Mouse (Mus musculus) hindbrain, embryonic 15.5 days (tissue): ENCODE measurements around the gene Gm20388. TPM values are rescaled to one million over a fixed set of nuclear protein-coding genes. Genes with fewer than 3 reads are reported as not detected.

Experiments used
- ATAC-seq: fragments of 200-750 bp; cut with Nextera tagmentation; 2 replicates; pipeline ENCODE4 v1.8.0; 2017; ENCODE audit warnings: low read depth, moderate number of reproducible peaks, moderate TSS enrichment; ENCODE audit not compliant: low FRiP score
- H3K27ac ChIP-seq: fragments of 300-500 bp; sonication (generic); replicated peaks from 2 replicates; pipeline ENCODE4 v1.5.1; 2015; ENCODE audit warnings: mild to moderate bottlenecking, inconsistent platforms
- H3K27me3 ChIP-seq: fragments of 300-500 bp; sonication (generic); 2 replicates; pipeline ENCODE4 v1.6.1; 2015; ENCODE audit warnings: control low read depth, inconsistent platforms
- H3K36me3 ChIP-seq: fragments of 300-500 bp; sonication (generic); 2 replicates; pipeline ENCODE4 v1.6.1; 2015; ENCODE audit warnings: control low read depth, inconsistent platforms
- H3K4me1 ChIP-seq: fragments of 300-500 bp; sonication (generic); replicated peaks from 2 replicates; pipeline ENCODE4 v1.6.1; 2015; ENCODE audit warnings: control low read depth, inconsistent platforms
- H3K4me2 ChIP-seq: fragments of 300-500 bp; sonication (generic); 2 replicates; pipeline ENCODE4 v1.6.1; 2015; ENCODE audit warnings: moderate library complexity, mild to moderate bottlenecking, inconsistent platforms
- H3K4me3 ChIP-seq: fragments of 300-500 bp; sonication (generic); 2 replicates; pipeline ENCODE4 v1.5.1; 2015; ENCODE audit warnings: mild to moderate bottlenecking, inconsistent platforms
- H3K9ac ChIP-seq: fragments of 300-500 bp; sonication (generic); 2 replicates; pipeline ENCODE4 v1.6.1; 2015; ENCODE audit warnings: inconsistent platforms
- H3K9me3 ChIP-seq: fragments of 300-500 bp; sonication (generic); 2 replicates; pipeline ENCODE4 v1.6.1; 2016; ENCODE audit warnings: control low read depth, inconsistent platforms
- WGBS: fragments of 180-500 bp; shearing (Covaris S2); methylation state at CpG from one replicate; pipeline ENCODE4 v1.1.7; 2015; 5-methylcytosine and 5-hydroxymethylcytosine counted together
- polyA plus RNA-seq: library from polyadenylated mRNA; unstranded; fragments of >200 nt; fragmentation: Nextera tagmentation; extraction: Ambion mirVana; gene quantifications from 2 replicates; pipeline ENCODE4 v1.2.1, GENCODE M21; 2015

Gm20388 gene
- polyA plus RNA-seq, 1 experiment from 2014 or later = 5.4 TPM

GRCm38 (mm10) chr8:119917415-119917814, 6.8 kb downstream of the Gm20388 start:
- Histone ChIP-seq H3K9me3 (no peaks in the 10 kb centered on the region), H3K36me3 (no peaks in the 10 kb centered on the region), H3K4me2 (no peak overlapping the region), H3K4me3 (no peak overlapping the region), H3K4me1 (peaks cover 38% of the 10 kb centered on the region), H3K27ac (no peak overlapping the region), H3K27me3 (no peaks in the 10 kb centered on the region), H3K9ac (no peak overlapping the region)
- WGBS = 94% methylated on average over 3 of the region's 3 CpGs
- no peak for ATAC-seq

DNA sequence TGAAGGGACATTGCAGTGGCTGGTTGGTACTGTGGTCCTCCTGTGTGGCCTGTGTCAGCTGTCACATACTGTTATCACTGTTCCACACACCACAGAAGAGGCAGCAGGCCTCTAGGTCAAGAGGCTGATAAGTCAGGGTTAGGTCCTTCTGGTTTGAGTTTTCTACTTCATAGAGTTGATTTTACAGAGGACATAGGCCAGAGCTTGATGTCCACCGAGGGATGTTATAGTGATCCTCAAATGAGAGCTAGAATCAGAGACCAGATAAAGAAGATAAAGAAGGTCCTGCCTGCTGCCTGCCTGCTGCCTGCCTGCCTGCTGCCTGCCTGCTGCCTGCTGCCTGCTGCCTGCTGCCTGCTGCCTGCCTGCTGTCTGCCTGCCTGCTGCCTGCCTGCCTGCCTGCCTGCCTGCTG, 7.5 kb downstream of the Gm20388 start:
- 95% methylated on average over 1 of the region's 1 CpGs for WGBS
- H3K4me3 ChIP-seq = no peak overlapping the region
- no peak overlapping the region for H3K4me2 ChIP-seq
- H3K27ac ChIP-seq = no peak overlapping the region
- ATAC-seq = no peak
- no peaks in the 10 kb centered on the region for H3K9me3 ChIP-seq
- H3K9ac ChIP-seq = no peak overlapping the region
- H3K36me3 ChIP-seq = no peaks in the 10 kb centered on the region
- no peaks in the 10 kb centered on the region for H3K27me3 ChIP-seq
- H3K4me1 ChIP-seq = peaks cover 31% of the 10 kb centered on the region

DNA sequence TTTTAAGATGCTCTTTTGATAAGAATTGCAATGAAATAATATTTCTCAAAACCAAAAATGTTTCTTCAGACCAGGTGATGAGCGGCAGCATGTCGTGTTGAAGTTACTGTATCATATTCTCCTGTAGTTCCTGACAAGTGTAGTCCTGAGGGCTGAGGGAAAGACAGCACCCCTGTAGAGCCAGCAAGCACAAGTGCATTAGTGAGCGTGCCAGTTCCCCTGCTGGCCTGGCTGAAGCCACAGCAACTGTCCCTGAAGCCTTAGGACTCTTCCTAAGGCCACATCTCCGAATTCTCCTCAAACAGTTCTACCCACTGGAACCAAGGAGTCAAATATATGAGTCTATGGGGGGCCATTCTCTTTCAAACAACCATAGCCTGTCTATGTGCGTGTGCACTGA, 12.6 kb downstream of the Gm20388 start:
- H3K4me3 ChIP-seq = no peak overlapping the region
- H3K36me3 ChIP-seq = no peaks in the 10 kb centered on the region
- no peak for ATAC-seq
- peaks cover 4% of the 10 kb centered on the region for H3K4me1 ChIP-seq
- H3K4me2 ChIP-seq = no peak overlapping the region
- H3K27me3 ChIP-seq = no peaks in the 10 kb centered on the region
- no peak overlapping the region for H3K27ac ChIP-seq
- H3K9me3 ChIP-seq = no peaks in the 10 kb centered on the region
- H3K9ac ChIP-seq = no peak overlapping the region
- WGBS = 65% methylated on average over 5 of the region's 5 CpGs

GRCm38 (mm10) chr8:119925428-119925827, 14.8 kb downstream of the Gm20388 start:
- Histone ChIP-seq H3K4me2 (no peak overlapping the region), H3K9me3 (no peaks in the 10 kb centered on the region), H3K9ac (no peak overlapping the region), H3K4me3 (no peak overlapping the region), H3K4me1 (peaks cover 14% of the 10 kb centered on the region), H3K36me3 (no peaks in the 10 kb centered on the region), H3K27me3 (no peaks in the 10 kb centered on the region), H3K27ac (no peak overlapping the region)
- no peak for ATAC-seq
- WGBS = 88% methylated on average over 4 of the region's 4 CpGs

- Histone ChIP-seq H3K36me3 (no peaks in the 10 kb centered on the region), H3K4me3 (no peak overlapping the region), H3K9ac (no peak overlapping the region), H3K4me2 (no peak overlapping the region), H3K27me3 (no peaks in the 10 kb centered on the region), H3K9me3 (no peaks in the 10 kb centered on the region), H3K27ac (no peak overlapping the region), H3K4me1 (peaks cover 15% of the 10 kb centered on the region)
- ATAC-seq = no peak
- WGBS = 89% methylated on average over 2 of the region's 2 CpGs
Measured at GRCm38 (mm10) chr8:119926474-119926873, 15.8 kb downstream of the Gm20388 start.

DNA sequence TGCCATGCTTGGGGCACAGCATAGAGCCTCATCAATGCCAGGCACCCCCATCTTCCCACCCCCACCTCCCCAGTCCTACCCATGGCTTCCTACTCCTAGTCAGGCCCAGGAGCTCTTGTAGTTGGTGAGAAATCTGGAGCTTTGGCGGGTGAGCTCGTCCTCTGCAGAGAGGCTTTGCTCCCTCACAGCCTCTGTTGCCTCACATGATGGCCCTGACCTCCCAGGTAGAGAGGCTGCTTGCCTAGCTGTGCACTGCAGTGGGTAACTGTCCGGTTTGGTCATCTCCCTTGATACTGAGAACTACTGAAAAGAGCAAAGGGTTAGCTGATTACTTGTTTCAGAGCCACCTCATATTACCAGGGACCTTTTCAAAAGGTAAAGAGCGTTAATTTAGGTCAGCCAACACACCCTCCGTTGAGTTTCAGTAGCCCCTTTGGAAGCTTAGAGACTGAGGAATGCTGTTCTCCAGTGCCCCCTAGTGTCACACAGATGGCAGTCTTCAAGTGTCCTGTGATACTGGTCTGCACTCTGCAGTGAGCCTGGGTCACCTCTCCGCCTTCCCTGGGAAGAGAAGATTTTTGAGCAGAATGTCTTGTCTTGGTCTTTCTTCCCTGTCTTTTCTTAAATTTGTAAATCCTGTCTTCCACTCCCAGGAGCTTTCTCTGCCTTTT, 16.9 kb downstream of the Gm20388 start:
- Histone ChIP-seq H3K4me2 (no peak overlapping the region), H3K9me3 (no peaks in the 10 kb centered on the region), H3K4me1 (peaks cover 15% of the 10 kb centered on the region), H3K27ac (no peak overlapping the region), H3K36me3 (peaks cover 4% of the 10 kb centered on the region), H3K27me3 (no peaks in the 10 kb centered on the region), H3K9ac (no peak overlapping the region), H3K4me3 (no peak overlapping the region)
- 48% methylated on average over 6 of the region's 6 CpGs for WGBS
- ATAC-seq = peak; percentile 63; the same call in 1 of the 2 replicates

DNA sequence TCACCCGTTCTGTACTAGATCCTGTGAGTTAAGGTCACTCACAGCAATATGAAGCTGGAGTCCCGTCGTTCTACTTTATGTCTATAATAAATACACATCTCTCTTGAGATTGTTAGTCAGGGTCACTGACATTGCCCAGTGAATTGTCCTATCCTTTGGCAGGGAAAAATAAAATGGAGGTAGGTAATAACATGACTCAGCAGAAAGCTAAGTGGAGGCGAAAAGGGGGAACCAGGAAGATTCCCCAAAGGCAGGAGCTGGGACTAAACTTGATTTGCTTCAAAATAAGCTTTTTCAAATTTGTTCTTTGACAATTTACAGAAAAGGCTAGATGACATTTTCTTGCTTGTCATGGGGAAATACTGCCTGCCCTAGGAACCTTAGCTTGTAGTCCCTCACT, 20.7 kb downstream of the Gm20388 start:
- H3K9me3 ChIP-seq = no peaks in the 10 kb centered on the region
- H3K4me3 ChIP-seq = no peak overlapping the region
- H3K4me2 ChIP-seq = no peak overlapping the region
- H3K27ac ChIP-seq = no peak overlapping the region
- no peaks in the 10 kb centered on the region for H3K27me3 ChIP-seq
- peaks cover 15% of the 10 kb centered on the region for H3K36me3 ChIP-seq
- 92% methylated on average over 4 of the region's 4 CpGs for WGBS
- H3K4me1 ChIP-seq = peaks cover 11% of the 10 kb centered on the region
- H3K9ac ChIP-seq = no peak overlapping the region
- no peak for ATAC-seq

DNA sequence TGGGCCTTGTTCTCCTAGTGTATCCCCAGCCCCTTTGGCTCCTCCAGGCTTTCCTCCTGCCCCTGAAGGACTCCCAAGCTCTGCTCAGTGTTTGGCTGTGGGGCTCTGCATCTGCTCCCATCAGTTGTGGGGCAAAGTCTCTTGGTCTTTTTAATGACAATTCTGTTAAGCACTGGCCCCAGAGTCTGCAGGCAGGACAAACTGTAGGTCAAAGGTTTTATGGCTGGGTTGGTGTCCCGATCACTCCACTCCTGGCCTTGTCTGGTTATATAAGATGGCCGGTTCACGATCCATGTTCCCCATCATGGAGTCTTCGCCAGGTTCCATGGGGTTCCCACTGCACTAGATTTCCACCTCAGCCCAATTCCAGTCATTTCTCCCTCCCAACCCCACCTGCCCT, 23.0 kb downstream of the Gm20388 start:
- no peak overlapping the region for H3K9ac ChIP-seq
- H3K4me1 ChIP-seq = peaks cover 12% of the 10 kb centered on the region; the same call in 1 of the 2 replicates
- H3K27me3 ChIP-seq = no peaks in the 10 kb centered on the region
- no peaks in the 10 kb centered on the region for H3K9me3 ChIP-seq
- H3K4me3 ChIP-seq = no peak overlapping the region
- H3K36me3 ChIP-seq = peaks cover 19% of the 10 kb centered on the region
- 94% methylated on average over 4 of the region's 4 CpGs for WGBS
- no peak overlapping the region for H3K27ac ChIP-seq
- ATAC-seq = no peak
- H3K4me2 ChIP-seq = no peak overlapping the region

DNA sequence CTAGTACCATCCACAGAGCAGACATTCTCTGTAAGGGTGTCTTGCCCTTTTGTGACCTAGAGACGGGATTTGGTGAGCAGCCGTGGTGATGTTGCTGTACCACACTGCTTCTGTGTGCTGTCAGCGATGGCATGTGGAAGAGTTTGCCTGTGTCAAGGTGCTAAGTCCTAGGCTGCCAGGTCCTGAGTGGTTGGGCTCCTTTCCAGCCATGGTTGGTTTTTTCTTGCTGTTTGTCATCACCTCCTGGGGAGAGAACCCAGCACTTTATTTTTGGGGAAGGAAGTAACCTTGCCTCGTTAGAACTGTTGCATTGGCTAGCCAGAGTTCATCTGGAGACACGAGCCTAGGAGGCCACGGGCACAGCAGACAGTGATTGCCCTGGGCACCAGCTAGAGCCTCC, 24.9 kb downstream of the Gm20388 start:
- H3K36me3 ChIP-seq = peaks cover 19% of the 10 kb centered on the region
- 83% methylated on average over 6 of the region's 6 CpGs for WGBS
- H3K4me3 ChIP-seq = no peak overlapping the region
- H3K9ac ChIP-seq = no peak overlapping the region
- H3K27ac ChIP-seq = no peak overlapping the region
- H3K4me1 ChIP-seq = 0 out of 2 replicates have a peak, but pooled peaks cover 4% of the 10 kb centered on the region
- no peak overlapping the region for H3K4me2 ChIP-seq
- no peaks in the 10 kb centered on the region for H3K27me3 ChIP-seq
- no peak for ATAC-seq
- no peaks in the 10 kb centered on the region for H3K9me3 ChIP-seq

- ATAC-seq = no peak
- Histone ChIP-seq H3K27me3 (no peaks in the 10 kb centered on the region), H3K36me3 (peaks cover 25% of the 10 kb centered on the region), H3K4me2 (no peak overlapping the region), H3K4me3 (no peak overlapping the region), H3K9me3 (no peaks in the 10 kb centered on the region), H3K9ac (no peak overlapping the region), H3K4me1 (0 out of 2 replicates have a peak, but pooled peaks cover 4% of the 10 kb centered on the region), H3K27ac (no peak overlapping the region)
- WGBS = 80% methylated on average over 7 of the region's 7 CpGs
Measured at GRCm38 (mm10) chr8:119938481-119938880, 27.8 kb downstream of the Gm20388 start.

DNA sequence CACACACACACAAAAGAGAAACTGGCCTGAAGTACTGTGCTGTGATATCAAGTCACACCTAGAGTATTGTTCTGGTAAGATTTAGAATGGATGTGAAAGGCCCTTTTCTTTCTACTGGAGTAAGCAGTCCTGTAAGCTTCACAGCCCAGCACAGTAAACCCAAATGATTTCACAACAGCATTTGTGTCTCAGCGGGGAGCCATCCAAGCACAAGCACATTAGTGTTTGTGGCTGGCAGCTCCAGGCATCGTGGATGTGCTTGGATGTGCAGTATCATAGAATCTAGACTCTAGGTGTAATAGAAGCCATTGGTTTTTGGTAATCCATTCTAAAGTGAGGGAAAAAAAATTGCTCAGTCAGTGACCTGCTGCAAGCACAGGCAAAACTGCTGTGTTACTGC, 28.7 kb downstream of the Gm20388 start:
- no peak for ATAC-seq
- Histone ChIP-seq H3K27ac (peak overlapping the region; percentile 31; the same call in 1 of the 2 replicates), H3K9me3 (no peaks in the 10 kb centered on the region), H3K4me1 (0 out of 2 replicates have a peak, but pooled peaks cover 4% of the 10 kb centered on the region), H3K27me3 (no peaks in the 10 kb centered on the region), H3K36me3 (peaks cover 27% of the 10 kb centered on the region), H3K4me2 (no peak overlapping the region), H3K9ac (no peak overlapping the region), H3K4me3 (no peak overlapping the region)
- 60% methylated on average over 2 of the region's 2 CpGs for WGBS

GRCm38 (mm10) chr8:119941471-119941870, 30.8 kb downstream of the Gm20388 start:
- Histone ChIP-seq H3K9ac (no peak overlapping the region), H3K27me3 (no peaks in the 10 kb centered on the region), H3K4me1 (0 out of 2 replicates have a peak, but pooled peaks cover 4% of the 10 kb centered on the region), H3K4me2 (no peak overlapping the region), H3K27ac (no peak overlapping the region), H3K36me3 (peaks cover 31% of the 10 kb centered on the region), H3K4me3 (no peak overlapping the region), H3K9me3 (no peaks in the 10 kb centered on the region)
- 93% methylated on average over 18 of the region's 18 CpGs for WGBS
- ATAC-seq = no peak

GRCm38 (mm10) chr8:119943616-119944015, 33.0 kb downstream of the Gm20388 start:
- peaks cover 9% of the 10 kb centered on the region for H3K4me1 ChIP-seq
- ATAC-seq = no peak
- H3K27ac ChIP-seq = no peak overlapping the region
- H3K4me3 ChIP-seq = no peak overlapping the region
- H3K27me3 ChIP-seq = no peaks in the 10 kb centered on the region
- WGBS = 91% methylated on average over 10 of the region's 10 CpGs
- H3K9me3 ChIP-seq = no peaks in the 10 kb centered on the region
- no peak overlapping the region for H3K9ac ChIP-seq
- H3K36me3 ChIP-seq = peaks cover 27% of the 10 kb centered on the region
- H3K4me2 ChIP-seq = no peak overlapping the region
